Mouse (Mus musculus) megakaryocyte-erythroid progenitor cell, adult 5-6 weeks (primary cell): ENCODE data around the gene Atxn1. TPM values are rescaled to one million over a fixed set of nuclear protein-coding genes. Genes with fewer than 3 reads are reported as not detected.

ENCODE experiments used
- ATAC-seq: replicated peaks from 2 replicates; pipeline ENCODE4 v1.8.0; 2016; ENCODE audit warnings: mild to moderate bottlenecking, inconsistent platforms; ENCODE audit not compliant: severe bottlenecking, poor library complexity, low FRiP score, low TSS enrichment
- total RNA-seq, 2 experiments: library from RNA; stranded (forward) in 1 of 2; stranded (reverse) in 1 of 2; fragments of 200-1000, 215-1000 nt in 1 of 2; fragments of >200 nt in 1 of 2; fragmentation: Nextera tagmentation in 1 of 2; gene quantifications; 2 replicates each; pipeline ENCODE4 v1.2.3; 2014 to 2017

Gene Atxn1
- total RNA-seq, 2 experiments from 2014 or later: 6.3 to 23.3 TPM

DNA sequence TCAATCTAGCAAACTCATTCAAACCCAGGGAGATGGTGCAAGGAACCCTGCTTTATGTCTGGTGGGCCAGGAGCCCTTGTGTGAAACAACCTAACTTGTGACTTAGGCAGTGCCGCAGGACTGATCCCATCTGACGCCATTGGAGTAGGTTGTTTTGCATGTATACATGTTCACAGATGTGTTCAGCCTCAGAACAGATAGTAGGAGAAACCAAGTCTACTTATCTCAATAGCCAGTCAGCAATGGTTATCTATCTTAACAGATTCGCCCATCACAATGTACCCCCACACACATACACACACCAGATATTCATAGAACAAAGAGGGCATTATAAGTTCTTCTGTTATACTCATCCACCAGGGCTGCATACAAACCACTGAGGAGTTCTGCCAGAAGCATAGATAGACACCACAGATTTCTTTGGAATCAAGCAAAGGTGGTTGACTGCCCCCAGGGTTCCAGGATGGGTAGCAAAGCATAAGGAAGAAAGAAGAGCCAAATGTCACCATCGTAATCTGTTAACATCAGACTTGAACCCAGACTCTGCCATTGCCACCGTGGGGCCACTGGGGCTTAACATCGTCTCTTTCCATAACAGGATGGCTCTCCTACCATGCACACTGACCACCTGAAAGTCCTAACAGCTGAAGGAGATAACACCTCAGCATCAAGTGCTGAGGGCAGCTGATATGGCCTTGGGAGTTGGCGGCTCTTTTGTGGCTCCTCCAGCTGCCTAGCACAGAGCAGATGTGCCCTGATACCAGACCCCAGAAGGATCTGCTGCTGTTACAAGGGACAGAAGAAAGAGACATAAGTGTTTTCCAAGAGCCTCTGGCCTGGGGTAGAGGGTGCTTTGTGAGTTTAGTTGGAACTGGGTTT lies 115.4 kb downstream of the Atxn1 start:
- ATAC-seq: peak; percentile 88

DNA sequence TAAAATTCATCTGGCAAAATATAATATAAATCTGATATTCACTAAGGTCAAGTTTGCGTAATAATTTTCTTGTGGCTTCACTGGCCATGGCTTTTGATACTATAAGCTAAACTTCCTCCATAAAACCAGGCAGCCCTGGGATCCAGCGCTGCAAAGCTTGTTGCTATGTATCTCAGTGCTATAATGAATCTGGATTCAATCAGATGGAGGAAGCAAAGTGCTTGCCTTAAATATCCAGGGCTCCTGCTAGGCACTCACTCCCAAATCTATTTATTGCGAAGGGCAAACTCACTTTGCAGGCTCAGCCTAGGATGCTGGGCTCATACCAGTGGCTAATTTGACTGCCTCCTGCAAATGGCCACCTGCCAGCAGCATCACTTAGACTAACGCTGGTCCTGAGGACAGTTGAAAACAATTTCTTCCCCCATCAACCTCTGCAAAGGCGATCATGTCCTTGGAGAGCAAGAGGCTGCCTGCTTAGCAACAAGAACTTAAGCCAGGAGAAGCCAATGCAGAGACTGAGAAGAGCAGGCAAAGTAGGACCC lies 122.2 kb downstream of the Atxn1 start:
- ATAC-seq: no peak

DNA sequence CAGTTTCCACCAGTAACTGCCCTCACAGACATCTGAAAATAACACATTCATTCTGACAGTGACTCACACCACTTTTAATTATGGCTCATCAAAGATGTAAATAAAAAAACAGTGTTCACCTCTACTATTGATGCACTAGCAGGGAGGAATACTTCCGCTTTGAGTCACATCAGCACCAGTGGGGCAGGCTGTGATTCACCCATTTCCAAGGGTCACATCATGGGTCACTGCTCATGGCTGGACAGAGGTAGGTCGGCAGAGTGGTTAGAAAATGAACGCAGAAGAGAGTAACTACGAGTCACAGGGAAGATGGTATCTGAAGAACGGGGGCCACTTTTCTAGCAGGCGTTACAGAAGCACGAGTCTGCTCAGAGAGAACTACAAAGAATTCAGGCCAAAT lies 124.9 kb downstream of the Atxn1 start:
- ATAC-seq: no peak

DNA sequence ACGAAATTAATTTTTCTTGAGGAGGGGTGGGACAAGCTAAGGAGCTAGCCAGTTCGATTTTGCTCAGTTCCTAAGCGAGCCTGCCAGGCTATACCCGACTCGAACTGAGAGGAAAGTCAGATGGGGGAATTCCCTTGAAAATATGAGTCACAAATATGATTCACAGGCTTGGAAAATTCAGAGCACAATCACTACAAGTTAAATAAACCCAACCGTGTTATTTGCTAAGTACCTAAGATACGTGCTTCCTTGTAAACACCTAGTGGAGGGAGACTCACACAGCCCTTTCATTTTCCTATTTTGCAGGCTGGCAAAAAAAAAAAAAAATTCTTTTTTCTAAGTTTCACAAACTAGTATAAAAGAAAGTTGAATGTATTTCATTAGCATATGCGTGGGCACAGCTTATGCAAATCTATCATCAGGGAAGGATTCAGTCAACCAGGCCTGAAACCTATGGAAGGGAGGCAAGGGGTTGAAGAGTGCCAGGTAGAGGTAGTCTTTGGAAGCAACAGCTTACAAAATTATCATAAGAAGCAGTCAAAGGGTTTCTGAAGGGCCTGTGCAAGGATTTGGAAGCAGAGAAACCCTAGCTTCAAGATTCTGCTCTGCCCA lies 127.1 kb downstream of the Atxn1 start:
- ATAC-seq: no peak

DNA sequence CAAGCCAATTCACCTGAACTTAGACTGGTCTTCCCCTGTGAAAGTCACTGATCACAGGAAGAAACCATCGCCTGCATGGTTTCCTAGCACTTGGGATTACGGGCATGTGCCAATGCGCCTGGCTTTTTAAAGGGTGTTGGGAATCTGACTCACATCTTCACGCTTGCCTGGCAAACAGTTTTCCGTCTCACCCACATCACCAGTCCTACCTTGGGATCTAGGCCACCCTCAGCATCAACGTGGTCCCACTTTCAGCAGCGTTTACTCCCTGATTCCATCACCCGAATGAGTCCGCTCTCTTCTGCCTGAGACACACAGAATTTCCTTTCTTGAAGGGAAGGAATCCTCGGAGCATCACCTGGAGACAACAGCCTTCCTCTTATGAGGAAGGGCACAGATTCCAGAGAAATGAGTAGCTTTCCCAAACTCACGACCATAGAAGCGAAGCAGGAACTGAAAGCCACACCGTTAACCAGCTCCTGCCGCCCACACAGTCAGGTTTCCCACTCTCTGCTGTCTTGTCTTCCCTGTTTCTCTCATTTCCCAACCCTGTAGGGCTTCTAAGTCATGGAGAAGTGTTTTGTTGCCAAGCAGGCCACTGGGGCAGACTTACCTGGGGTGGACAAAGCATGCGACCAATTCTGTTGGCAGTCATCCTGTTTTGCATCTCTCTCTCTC lies 128.3 kb downstream of the Atxn1 start:
- no peak for ATAC-seq

DNA sequence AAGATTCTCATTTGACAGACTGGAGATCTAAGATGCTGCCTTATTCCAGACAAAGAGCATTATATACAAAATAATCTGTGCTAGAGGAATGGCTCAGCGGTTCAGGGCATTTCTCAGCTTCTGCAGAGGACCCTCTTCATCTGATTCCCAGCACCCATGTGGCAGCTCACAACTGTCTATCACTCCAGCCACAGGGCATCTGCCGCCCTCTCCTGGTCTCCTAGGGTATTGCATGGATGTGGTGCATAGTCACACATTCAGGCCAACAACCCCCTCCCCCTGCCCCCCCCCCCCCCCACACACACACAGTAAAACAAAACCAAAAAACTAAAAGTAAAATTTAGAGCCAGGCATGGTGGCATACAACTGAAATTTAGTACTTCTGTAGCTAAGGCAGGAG lies 130.5 kb downstream of the Atxn1 start:
- no peak for ATAC-seq

DNA sequence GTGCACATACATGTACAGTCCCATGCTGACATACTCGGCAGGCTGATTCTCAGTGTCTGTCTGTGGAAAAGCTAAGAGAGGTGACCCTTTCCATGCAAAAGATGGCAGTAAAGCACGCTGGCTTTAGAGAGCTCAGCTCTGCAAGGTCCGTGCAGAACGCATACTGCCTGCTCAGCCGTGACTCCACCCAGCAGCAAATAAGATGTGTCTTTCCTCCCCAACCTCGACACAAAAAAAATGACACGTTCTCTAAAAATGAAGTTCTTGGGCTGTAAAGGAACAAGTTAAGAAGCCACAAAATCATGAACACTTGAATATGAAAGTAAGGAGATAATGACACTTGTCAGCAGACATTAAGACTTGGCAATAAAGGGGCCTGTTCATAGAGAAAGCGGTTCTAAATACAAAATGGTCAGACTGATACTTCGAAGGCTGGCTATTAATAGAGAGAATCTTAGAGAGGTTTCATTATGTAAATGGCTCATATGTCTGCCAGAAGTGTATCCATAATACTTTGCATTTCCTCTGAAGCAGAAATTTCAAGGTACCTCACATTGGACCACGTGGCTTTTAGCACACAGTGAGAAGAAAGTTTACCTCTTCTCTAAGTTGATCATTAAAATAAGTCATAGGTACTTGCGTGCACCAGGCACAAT lies 132.0 kb downstream of the Atxn1 start:
- ATAC-seq: no peak

DNA sequence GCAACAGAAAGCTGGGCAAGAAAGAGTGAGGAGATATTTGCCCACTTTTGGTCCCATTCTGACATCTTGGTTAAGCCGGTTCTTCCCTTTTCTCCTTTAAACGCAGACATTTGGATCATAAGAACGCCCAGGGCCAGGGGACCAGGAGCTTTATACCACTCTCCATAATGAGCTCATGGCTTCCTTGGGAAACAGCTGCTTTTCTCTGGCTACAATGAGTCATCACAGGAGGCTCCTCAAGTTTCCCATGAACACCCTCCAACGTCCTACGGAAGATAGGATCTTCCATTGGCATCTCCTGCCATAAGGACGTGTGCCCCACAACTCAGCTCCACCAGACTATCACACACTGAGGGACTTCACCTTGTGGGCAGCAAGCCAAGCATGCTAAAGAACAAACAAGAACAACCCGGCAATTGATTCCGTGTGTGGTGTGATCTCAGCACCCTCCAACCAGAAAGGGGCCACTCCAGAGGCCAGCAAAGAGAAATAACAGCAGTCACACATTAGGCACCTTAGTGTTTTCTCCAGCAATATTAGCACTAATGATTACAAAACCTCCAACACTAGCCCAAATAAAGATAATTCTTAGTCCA lies 135.4 kb downstream of the Atxn1 start:
- ATAC-seq: no peak

DNA sequence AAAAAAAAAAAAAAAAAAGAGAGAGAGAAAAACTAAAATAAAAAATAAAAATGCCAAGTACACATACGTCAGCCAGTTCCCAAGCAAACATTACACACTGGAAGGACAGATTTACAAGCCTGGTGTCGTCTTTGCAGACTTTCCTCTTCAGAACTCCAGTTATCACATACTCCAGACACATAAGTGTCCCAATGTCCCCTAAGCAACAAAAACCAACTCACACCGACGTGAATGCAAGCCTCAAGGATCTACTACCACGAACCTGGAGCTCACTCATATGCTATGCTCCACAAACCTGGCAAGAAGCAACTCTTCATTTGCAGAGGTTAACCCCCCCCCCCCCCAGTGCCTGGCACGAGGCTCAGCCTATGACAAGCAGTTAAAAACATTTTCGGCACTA lies 136.8 kb downstream of the Atxn1 start:
- no peak for ATAC-seq

DNA sequence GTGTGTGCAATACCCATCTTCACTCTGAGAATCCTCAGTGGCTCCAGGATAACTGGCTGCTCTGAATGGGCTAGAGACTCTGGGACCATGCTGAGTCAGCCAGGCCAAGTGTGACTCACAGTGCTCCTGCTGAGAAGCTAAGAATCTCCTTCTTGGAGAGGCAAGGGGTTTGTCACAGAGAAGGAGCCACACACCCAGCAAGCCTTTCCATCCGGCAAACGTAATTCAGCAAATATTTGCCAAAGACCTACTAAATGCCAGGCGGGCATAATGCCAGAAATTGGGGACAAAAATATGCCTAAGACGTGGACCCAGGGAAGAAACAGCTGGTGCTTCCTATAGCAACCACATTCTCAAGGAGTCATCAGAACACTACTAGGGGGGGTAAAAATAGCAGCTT lies 137.2 kb downstream of the Atxn1 start:
- ATAC-seq: no peak

DNA sequence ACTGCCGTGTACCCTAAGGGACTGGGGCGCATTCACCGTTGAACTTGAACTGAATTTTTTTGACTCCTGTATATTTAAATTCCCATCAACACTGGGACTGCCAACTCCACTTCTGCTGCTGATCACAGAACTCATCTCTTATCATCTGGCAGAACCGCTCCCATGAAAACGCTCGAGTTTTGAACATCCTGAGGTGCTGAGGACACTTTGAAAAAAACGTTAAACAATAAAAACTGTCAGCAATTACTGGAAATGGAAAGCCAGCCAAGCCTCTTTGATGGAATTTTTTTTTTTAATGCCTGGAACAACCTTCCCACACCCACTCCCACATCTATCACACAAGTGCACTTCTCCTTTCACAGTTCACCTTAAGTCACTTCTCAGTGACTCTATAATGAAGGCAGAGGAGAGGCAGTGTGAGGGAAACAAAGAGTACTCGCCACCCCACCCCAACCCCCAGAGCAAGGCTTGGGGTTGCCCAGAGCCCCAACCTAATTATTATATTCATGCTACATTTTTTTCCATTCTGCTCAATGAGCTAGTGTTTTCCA lies 137.7 kb downstream of the Atxn1 start:
- ATAC-seq: no peak

DNA sequence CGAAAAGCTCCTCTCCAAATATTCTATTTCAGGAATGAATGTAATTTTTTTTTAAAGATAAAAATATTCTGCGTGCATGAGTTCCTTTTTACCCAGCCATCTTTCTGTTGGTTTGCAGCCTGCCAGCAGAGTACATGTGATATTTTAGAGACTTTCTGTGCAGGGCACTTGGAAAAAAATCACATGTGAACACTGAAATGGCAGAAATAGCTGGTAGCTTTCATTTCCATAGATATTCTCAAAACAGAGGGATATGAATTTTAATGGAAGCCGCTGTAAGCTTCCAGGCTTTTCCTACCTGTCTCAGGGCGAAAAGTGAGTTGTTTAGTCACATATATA lies 142.3 kb downstream of the Atxn1 start:
- no peak for ATAC-seq

DNA sequence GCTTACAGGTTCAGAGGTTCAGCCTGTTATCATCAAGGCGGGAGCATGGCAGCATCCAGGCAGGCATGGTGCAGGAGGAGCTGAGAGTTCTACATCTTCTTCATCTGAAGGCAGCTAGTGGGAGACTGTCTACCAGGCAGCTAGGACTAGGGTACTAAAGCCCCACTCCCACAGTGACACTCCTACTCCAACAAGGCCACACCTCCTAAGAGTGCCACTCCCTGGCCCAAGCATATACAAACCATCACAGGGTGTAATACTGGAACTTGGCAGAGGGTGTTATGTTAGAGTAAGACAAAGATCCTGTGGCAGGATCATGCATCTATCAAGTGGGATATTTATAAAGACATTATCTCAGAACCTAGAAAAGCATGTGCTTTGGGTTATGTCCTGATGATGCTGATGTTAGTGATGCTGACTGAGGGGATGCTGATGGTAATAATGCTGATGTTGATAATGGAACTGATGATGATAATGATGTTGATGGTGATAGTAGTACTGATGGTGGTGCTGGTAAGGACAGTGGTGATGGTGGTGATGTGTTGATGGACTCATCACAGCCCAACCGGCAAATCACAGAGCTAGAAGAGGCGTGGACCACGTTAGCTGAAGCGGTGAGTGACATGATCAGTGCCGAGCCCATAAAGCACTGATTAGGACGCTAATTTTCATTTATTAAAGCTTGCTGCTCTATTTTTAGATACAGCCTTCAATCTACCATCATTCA lies 142.9 kb downstream of the Atxn1 start:
- ATAC-seq: no peak

DNA sequence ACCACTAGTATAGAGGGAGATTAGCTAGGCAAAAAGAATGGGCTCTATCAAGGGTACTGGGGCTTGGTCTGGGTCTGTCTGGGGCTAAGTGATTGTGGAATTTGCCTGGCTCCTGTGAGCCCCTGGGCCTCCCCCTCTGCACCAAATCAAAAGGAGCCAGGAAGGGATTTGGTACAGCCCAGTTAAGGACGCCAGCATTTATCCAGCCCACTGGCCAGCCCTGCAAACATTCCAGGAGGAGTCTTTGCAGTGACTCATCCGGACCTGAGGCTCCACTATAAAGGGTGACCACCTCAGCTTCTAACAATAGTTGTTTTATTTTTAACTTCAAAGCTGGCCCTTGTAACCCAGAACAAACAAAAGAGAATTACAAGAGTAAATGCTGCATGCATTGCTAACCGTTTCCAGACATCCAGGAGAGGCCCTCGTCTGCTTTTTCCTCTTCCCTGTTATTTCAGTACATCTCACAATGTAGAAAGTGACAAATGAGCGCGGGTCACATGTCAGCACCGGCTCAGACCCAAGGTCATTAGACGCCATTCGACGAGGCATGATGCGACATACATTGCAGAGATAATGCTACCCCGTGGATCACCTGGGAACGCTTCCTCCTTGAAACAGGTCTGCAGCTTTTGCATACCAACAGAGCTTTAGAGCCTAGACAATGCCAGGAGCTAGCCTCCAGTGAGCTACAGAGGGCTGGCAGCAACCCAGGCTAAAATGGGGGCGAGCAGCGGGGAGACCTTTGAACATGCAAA lies 144.2 kb downstream of the Atxn1 start:
- ATAC-seq: no peak

DNA sequence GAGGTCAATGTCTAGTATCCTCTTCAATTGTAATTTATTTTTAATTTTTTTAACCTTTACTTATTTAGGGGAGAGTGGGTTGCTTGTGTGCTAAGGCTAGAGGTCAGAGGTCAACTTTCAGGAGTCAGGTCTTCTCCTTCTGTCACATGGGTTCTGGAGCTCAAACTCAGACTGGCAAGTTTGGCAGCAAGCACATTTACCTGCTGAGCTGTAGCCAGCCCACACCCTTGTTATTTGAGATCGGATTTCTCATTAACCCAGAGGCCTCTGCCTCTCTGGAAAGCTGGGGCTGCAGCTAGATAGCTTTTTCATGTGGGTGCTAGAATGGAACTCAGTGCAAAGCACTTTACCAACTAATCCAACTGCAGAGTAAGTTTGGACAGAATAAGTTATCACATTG lies 148.1 kb downstream of the Atxn1 start:
- ATAC-seq: no peak

DNA sequence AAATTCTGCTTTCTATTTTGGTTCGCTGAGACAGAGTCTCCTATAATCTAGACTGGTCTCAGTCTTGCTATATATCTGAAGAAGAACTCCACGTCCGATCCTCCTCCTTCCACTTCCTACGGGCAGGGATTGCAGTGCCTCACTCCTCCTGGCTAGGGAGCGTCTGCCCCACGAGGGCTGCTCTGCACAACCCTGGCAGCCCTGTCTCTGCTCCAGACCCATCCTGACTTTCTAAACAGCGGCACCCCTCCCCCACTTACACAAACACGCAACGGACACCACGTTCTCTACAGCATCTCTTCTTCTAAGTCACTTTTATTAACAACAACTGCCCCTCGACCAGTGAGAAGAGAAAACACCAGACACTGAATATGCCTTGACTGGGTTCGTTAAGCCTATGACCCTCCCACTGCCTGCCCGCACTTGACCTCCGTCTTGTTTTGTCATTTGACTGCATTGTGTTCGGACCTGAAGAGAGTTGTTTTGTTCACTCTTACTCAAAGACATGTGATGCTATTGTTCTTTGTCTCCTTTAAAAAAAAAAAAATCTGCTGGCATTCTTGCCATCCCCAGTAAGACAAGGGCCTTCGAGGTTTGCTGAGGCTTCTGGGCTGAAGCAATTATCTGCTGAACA lies 154.9 kb downstream of the Atxn1 start:
- ATAC-seq: no peak

DNA sequence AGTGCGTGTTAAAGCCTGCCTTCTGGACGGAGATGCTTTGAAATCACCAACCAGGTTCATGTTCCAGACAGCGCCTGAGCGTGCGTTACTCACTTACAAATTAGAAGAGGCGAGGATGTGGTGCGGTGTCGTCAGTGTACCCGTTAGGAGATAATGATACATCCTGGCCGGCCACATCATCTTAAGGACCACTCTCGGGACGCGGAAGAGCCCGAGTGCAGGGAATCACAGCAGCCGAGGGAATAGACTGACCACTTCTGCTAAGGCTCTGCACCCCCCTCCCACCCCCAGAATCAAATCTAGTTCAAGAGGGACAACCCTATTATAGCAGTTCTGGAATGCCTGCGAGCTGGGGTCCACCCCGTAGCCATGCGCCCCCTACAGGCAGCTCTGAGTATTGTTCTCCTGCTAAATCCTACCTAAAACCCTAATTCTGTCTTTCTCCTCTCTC lies 157.2 kb downstream of the Atxn1 start:
- ATAC-seq: no peak
